Mouse (Mus musculus) bone marrow, adult 2 months (tissue): ENCODE data around the gene Atp6v1g1.

ENCODE experiments used
- CTCF ChIP-seq: fragments of 200-500 bp; IDR thresholded peaks from 2 replicates; pipeline ENCODE4 v1.5.1; 2011; ENCODE audit warnings: low read length, control low read depth; ENCODE audit not compliant: control insufficient read depth, insufficient read depth
- POLR2A ChIP-seq: fragments of 200-500 bp; IDR thresholded peaks from 2 replicates; pipeline ENCODE4 v1.6.1; 2011; ENCODE audit warnings: low read depth, mild to moderate bottlenecking, control low read depth, low read length, borderline replicate concordance; ENCODE audit not compliant: control insufficient read depth

DNA sequence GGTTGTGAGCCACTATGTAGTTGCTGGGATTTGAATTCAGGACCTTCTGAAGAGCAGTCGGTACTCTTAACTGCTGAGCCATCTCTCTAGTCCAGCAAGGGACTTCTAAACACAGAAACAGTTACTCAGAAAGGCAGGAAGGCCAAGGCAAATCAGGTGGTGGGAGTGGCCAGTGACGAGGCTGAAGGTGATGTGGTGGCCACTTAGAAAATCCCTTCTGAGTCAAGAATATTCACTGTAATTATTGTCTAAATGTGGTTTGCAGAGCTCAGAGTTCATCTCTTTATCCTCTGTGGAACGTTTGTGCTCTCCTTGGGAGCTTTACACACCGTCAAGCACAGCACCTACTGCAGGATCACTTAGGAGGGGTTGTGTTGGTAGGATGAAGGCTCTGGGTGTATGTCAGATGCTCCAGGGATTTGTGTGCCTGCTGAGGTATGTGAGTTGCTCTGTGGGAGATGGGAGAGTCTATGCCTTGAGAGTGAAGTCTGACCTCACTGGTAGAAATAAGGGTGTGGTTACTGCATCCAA lies 30.1 kb upstream of the Atp6v1g1 start:
- no peak for TF ChIP-seq CTCF
- no peak for TF ChIP-seq POLR2A
